Mouse (Mus musculus) liver, embryonic 14.5 days (tissue): Measurements from ENCODE around the gene Kcnj10. TPM values are rescaled to one million over a fixed set of nuclear protein-coding genes. Genes with fewer than 3 reads are reported as not detected.

Experiments
- ATAC-seq: fragments of 200-750 bp; cut with Nextera tagmentation; 2 replicates; pipeline ENCODE4 v1.8.0; 2017; ENCODE audit warnings: moderate number of reproducible peaks, mild to moderate bottlenecking, moderate library complexity; ENCODE audit not compliant: insufficient read depth
- DNase-seq, 3 experiments: peaks; one replicate each; pipeline ENCODE4 v3.0.0-alpha.2; 2012 to 2013; ENCODE audit warnings: low read depth in 3 of 3, low spot score in 3 of 3
- H3K27ac ChIP-seq: fragments of 300-500 bp; sonication (generic); 2 replicates; pipeline ENCODE4 v1.5.1; 2014; ENCODE audit warnings: moderate library complexity, mild to moderate bottlenecking, control low read depth, inconsistent platforms
- H3K27me3 ChIP-seq: fragments of 300-500 bp; sonication (generic); 2 replicates; pipeline ENCODE4 v1.6.1; 2014; ENCODE audit warnings: mild to moderate bottlenecking, low read length, moderate library complexity; ENCODE audit not compliant: control insufficient read depth, insufficient read depth
- H3K36me3 ChIP-seq: fragments of 300-500 bp; sonication (generic); replicated peaks from 2 replicates; pipeline ENCODE4 v1.6.1; 2014; ENCODE audit warnings: low read depth; ENCODE audit not compliant: control insufficient read depth, insufficient read depth
- H3K4me1 ChIP-seq, 2 experiments: fragments of 200-500 bp in 1 of 2; fragments of 300-500 bp in 1 of 2; sonication (generic) in 1 of 2; replicated peaks; 2 replicates each; pipeline ENCODE4 v1.6.1; 2012 to 2014; ENCODE audit warnings: antibody characterized with exemption in 1 of 2, inconsistent platforms in 1 of 2, low read length in 1 of 2; ENCODE audit not compliant: control insufficient read depth in 2 of 2, insufficient read depth in 2 of 2
- H3K4me2 ChIP-seq: fragments of 300-500 bp; sonication (generic); 2 replicates; pipeline ENCODE4 v1.6.1; 2014; ENCODE audit warnings: low read depth, mild to moderate bottlenecking, control low read depth, moderate library complexity
- H3K4me3 ChIP-seq, 2 experiments: fragments of 200-500 bp in 1 of 2; fragments of 300-500 bp in 1 of 2; sonication (generic) in 1 of 2; 2 replicates each; pipeline ENCODE4 v1.5.1; 2012 to 2014; ENCODE audit warnings: low read depth in 2 of 2, low read length in 2 of 2, mild to moderate bottlenecking in 2 of 2, control low read depth in 1 of 2, inconsistent platforms in 1 of 2, moderate library complexity in 1 of 2; ENCODE audit not compliant: insufficient read depth in 1 of 2
- H3K9ac ChIP-seq: fragments of 300-500 bp; sonication (generic); replicated peaks from 2 replicates; pipeline ENCODE4 v1.6.1; 2014; ENCODE audit warnings: mild to moderate bottlenecking, control low read depth, moderate library complexity
- H3K9me3 ChIP-seq: fragments of 300-500 bp; sonication (generic); 2 replicates; pipeline ENCODE4 v1.6.1; 2016; ENCODE audit warnings: low read length, mixed read lengths; ENCODE audit not compliant: control insufficient read depth
- CTCF ChIP-seq: IDR thresholded peaks from 2 replicates; pipeline ENCODE4 v1.5.1; 2016; ENCODE audit warnings: antibody characterized with exemption, low read depth, control low read depth
- EP300 ChIP-seq: IDR thresholded peaks from 2 replicates; pipeline ENCODE4 v1.6.1; 2016; ENCODE audit warnings: antibody characterized with exemption, low read depth
- WGBS: fragments of 180-500 bp; shearing (Covaris S2); extraction: QIAGEN DNeasy Blood & Tissue Kit; methylation state at CpG from one replicate; pipeline ENCODE4 v1.1.7; 2014; ENCODE audit not compliant: insufficient replicate concordance; 5-methylcytosine and 5-hydroxymethylcytosine counted together
- polyA plus RNA-seq, 2 experiments: library from polyadenylated mRNA; depleted of rRNA in 1 of 2; stranded (reverse) in 1 of 2; unstranded in 1 of 2; fragments of >200 nt; fragmentation: Nextera tagmentation in 1 of 2; extraction: Ambion mirVana in 1 of 2; gene quantifications; 2 replicates each; pipeline versions ENCODE4 v1.2.1 to v1.2.3; 2012 to 2014

Kcnj10 gene
- polyA plus RNA-seq, 2 experiments: 0.04 to 0.17 TPM

DNA sequence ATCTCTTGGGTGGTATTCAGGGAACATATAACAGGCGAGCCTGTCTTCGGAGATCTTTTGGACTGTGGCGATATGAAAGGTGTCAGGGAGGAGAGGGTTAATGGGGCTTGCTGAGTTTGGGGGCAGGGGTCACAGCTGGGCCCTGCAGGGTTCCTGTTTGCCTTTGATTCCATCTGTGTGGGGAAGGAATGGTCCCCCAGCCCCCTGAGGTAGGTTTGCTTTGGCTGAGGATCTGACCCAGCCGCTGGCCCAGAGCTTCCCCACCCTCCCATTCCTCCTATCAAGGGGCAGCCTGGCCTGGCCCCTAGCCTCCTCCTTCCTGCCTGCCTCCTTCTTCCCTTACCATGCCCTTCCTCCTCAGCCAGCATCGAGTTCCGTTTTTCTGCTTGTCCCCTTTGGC, 38.2 kb upstream of the Kcnj10 start:
- ATAC-seq (no peak), DNase-seq (no peak)
- Histone ChIP-seq H3K27ac (no peak overlapping the region), H3K9ac (no peak overlapping the region), H3K27me3 (peaks cover under 1% of the 10 kb centered on the region; the same call in 1 of the 2 replicates), H3K4me3 (no peak overlapping the region), H3K4me2 (no peak overlapping the region), H3K9me3 (no peaks in the 10 kb centered on the region), H3K36me3 (no peaks in the 10 kb centered on the region), H3K4me1 (peaks cover 5 to 30% of the 10 kb centered on the region in 2 experiments)
- TF ChIP-seq EP300: no peak
- TF ChIP-seq CTCF: no peak
- 19% methylated on average over 6 of the region's 6 CpGs for WGBS

DNA sequence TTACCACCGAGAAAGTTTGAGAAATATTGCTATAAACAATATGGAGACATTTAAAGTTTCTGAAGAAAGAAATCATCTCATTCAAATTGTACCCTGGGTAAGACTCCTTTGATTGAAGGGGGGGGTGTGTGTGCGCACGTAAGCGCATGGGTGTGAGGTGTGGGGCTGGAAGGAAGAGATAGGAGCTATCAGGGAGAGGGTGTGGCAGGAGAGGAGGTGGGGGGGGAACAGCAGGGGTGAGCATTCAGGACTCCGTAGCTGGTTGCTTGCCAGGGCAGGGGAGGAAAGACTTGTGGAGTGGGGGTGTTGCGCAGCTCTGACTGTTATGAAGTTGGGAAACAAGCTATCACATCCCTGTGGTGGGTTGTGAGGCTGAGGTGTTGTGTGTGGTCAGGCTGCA, 36.6 kb upstream of the Kcnj10 start:
- 16% methylated on average over 6 of the region's 6 CpGs for WGBS
- no peak for DNase-seq
- Histone ChIP-seq H3K4me1 (peaks cover 5 to 32% of the 10 kb centered on the region in 2 experiments), H3K4me3 (no peak overlapping the region), H3K4me2 (no peak overlapping the region), H3K27me3 (no peaks in the 10 kb centered on the region; the same call in 1 of the 2 replicates), H3K9me3 (no peaks in the 10 kb centered on the region), H3K9ac (no peak overlapping the region), H3K27ac (no peak overlapping the region), H3K36me3 (no peaks in the 10 kb centered on the region)
- ATAC-seq: peak; percentile 77
- peak; percentile 47; the same call in 1 of the 2 replicates for TF ChIP-seq EP300
- no peak for TF ChIP-seq CTCF

DNA sequence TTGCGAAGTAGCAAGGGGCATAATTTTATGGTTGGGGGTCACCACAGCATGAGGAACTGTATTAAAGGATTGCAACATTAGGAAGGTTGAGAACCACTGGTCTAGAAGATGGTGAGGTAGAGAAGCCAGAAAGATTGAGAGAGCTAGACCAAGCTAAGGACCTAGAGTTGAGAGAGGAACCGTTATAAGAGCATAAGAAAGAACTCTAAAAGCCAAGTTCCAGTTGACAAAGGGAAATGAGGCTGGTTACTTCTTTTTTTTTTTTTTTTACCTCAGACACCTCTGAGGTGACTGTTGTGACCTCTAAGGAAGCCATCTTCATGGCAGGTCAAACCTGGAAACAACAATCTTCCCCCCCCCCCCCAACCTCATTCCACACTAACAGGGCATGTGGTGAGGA, 35.9 kb upstream of the Kcnj10 start:
- TF ChIP-seq CTCF (no peak), EP300 (no peak)
- H3K9me3 ChIP-seq: no peaks in the 10 kb centered on the region
- no peak overlapping the region for H3K4me2 ChIP-seq
- no peak for ATAC-seq
- H3K4me1 ChIP-seq: peaks cover 5 to 38% of the 10 kb centered on the region in 2 experiments
- H3K27me3 ChIP-seq: no peaks in the 10 kb centered on the region; the same call in 1 of the 2 replicates
- 48% methylated on average over 2 of the region's 2 CpGs for WGBS
- DNase-seq: no peak
- no peak overlapping the region for H3K27ac ChIP-seq
- H3K4me3 ChIP-seq: no peak overlapping the region
- H3K9ac ChIP-seq: no peak overlapping the region
- H3K36me3 ChIP-seq: no peaks in the 10 kb centered on the region

DNA sequence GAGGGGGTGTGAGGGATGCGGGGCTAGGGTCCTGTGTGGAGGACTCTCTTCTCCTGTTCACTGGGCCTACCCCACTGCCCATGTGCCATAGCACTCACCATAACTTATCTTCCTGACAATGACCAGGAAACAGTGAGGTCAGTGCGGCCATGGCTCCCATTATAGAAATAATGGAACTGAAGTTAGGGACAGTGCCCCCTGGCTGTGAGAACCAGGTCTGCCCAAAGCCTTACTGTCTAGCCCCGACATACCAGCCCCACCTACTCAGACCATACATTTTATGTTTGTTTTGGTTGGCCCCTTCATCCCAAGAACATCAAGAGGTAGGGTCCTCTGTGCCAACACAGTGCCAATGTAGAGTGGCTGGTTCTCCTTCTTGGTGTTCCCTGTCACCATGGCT, 35.4 kb upstream of the Kcnj10 start:
- Histone ChIP-seq H3K9me3 (no peaks in the 10 kb centered on the region), H3K4me3 (no peak overlapping the region), H3K4me2 (no peak overlapping the region), H3K27me3 (no peaks in the 10 kb centered on the region; the same call in 1 of the 2 replicates), H3K4me1 (peaks cover 5 to 43% of the 10 kb centered on the region in 2 experiments), H3K36me3 (no peaks in the 10 kb centered on the region), H3K9ac (no peak overlapping the region), H3K27ac (no peak overlapping the region)
- DNase-seq: no peak
- ATAC-seq: no peak
- TF ChIP-seq EP300: no peak
- TF ChIP-seq CTCF: peak; percentile 65
- 35% methylated on average over 3 of the region's 3 CpGs for WGBS

DNA sequence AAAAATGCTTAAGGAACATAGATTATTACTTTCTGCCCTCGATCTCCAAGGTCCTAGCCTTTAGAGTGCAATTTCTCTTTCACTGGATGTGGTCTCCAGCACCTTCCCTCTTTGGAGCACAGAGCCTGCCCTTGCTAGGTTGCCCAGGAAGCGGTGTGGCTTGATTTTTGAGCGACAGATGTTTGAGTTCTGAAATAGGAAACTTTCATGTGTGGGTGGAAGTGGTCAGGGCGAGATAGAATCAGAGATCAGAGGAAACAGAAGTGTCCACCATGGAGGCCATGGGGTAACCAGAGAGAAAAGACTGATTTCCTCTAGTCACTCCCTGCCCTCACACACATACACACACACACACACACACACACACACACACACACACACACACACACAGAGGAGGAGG, 34.8 kb upstream of the Kcnj10 start:
- Histone ChIP-seq H3K4me3 (no peak overlapping the region), H3K4me2 (no peak overlapping the region), H3K27me3 (no peaks in the 10 kb centered on the region; the same call in 1 of the 2 replicates), H3K9me3 (no peaks in the 10 kb centered on the region), H3K9ac (no peak overlapping the region), H3K36me3 (no peaks in the 10 kb centered on the region), H3K4me1 (peaks cover 5 to 48% of the 10 kb centered on the region in 2 experiments), H3K27ac (no peak overlapping the region)
- no peak for TF ChIP-seq EP300
- no peak for TF ChIP-seq CTCF
- DNase-seq (no peak), ATAC-seq (no peak)
- 20% methylated on average over 4 of the region's 4 CpGs for WGBS
